Mouse (Mus musculus) stomach, embryonic 14.5 days (tissue): ENCODE results near the gene Rufy1. TPM values are rescaled to one million over a fixed set of nuclear protein-coding genes. Genes with fewer than 3 reads are reported as not detected.
A peak's percentile ranks its signal among the peaks of the same experiment; 100 is the strongest.

Source experiments
- microRNA counts: library from miRNA; unstranded; fragments of <30 nt; microRNA quantifications from one replicate; lab custom pipeline; 2016
- microRNA-seq: library from miRNA; unstranded; fragments of <30 nt; microRNA quantifications from one replicate; pipeline ENCODE4, GENCODE M21; 2016
- polyA plus RNA-seq: library from polyadenylated mRNA; unstranded; fragments of >200 nt; fragmentation: Nextera tagmentation; extraction: Ambion mirVana; gene quantifications from 2 replicates; pipeline ENCODE4 v1.2.1, GENCODE M21; 2014

Rufy1 gene
- polyA plus RNA-seq, 1 experiment from 2014 or later = 23.0 TPM

MicroRNA genes within 50 kb of the gene (microRNA counts, 519-probe panel; counts per million panel counts)
- microRNA mmu-miR-804 (lab: Ali Mortazavi, UCI) = 2,331 counts per million, percentile 36 among the panel's probes with 10 or more counts

Small RNA genes within 50 kb of the gene (microRNA-seq; reads per million reads assigned to microRNA genes)
- not detected for gene Mir804

Other genes starting within 250 kb of the Rufy1 start
- 173 and 188 TPM in 2 replicates for gene Sqstm1, start 220.3 kb downstream of the Rufy1 start, polyA plus RNA-seq
- 9.6 and 12.7 TPM in 2 replicates for gene Mgat4b, start 220.2 kb downstream of the Rufy1 start, polyA plus RNA-seq
- 3.9 and 4.6 TPM in 2 replicates for gene Ltc4s, start 192.5 kb downstream of the Rufy1 start, polyA plus RNA-seq
- 9.9 and 10.0 TPM in 2 replicates for gene Maml1, start 138.8 kb downstream of the Rufy1 start, polyA plus RNA-seq
- gene Canx, start 105.5 kb downstream of the Rufy1 start, polyA plus RNA-seq = 221 and 248 TPM in 2 replicates
- 0.51 TPM in 1 of 2 replicates, not detected in the other for gene Cby3, start 76.7 kb downstream of the Rufy1 start, polyA plus RNA-seq
- 475 and 496 TPM in 2 replicates for gene Hnrnph1, start 54.1 kb downstream of the Rufy1 start, polyA plus RNA-seq
- gene Adamts2, start 171.0 kb upstream of the Rufy1 start, polyA plus RNA-seq = 11.7 and 13.0 TPM in 2 replicates